Mouse (Mus musculus) frontal cortex, postnatal 10 days (tissue): ENCODE measurements around the gene Pip4k2b.
"Not testable (repeated sequence)": the region's sequence is repeated elsewhere in the genome, so short reads cannot be mapped to it uniquely, and the experiment has no call there.

ENCODE experiments used
- DNase-seq, 2 experiments: peaks; one replicate each; pipeline ENCODE4 v3.0.0; 2022; ENCODE audit warnings: low spot score in 2 of 2, mixed read lengths in 1 of 2

The Pip4k2b gene

DNA sequence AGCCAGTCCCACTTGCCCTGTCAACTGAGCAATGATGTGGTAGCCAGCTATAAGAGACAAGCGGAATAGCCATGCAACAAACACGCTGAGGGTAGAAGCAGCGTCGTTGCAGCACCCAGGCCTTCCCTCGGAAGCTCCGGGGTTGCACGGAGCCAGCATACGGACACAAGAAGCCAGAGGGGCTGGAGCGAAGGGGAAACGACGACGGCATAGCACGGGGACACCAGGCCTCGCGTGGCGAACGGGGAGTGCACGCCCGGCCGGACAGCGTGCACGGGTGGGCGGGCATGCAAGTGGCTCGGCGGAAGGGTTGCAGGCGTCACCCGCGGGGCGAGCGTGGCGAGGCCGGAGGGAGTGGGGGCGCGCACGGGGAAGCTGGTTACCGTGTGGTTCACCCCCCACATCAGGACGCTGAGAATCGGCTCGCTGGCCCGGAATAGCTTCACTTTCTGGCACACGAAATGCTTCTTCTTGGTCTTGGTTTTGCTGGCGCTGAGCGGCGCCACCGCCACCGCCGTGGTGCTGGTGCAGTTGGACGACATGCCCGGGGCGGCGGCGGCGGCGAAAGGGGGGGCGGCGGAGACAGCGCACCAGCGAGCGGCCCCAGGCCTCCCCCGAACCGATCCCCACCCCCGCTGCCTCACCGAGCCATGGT is at the start of gene Pip4k2b:
Gene Pip4k2b (minus strand): TSS at position 642 of the 655 bp plus-strand sequence.
- DNase-seq: peak in 1 of 2 experiments; percentile 53

DNA sequence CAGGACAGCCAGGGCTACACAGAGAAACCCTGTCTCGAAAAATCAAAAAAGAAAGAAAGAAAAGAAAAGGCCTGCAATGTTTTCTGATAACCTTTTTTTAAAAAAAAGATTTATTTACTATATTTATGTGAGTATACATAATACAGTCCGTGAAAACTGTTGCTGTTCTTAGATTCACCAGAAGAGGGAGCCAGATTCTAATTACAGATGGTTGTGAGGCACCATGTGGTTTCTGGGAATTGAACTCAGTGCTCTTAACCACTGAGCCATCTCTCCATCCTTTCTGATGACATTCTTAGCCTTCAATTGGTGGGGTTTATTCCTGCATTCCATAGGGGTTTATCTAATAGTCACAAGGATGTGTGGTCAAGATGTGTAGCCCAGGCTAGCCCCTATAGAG is 48.7 kb upstream of the Pip4k2b start:
- DNase-seq: no peak

DNA sequence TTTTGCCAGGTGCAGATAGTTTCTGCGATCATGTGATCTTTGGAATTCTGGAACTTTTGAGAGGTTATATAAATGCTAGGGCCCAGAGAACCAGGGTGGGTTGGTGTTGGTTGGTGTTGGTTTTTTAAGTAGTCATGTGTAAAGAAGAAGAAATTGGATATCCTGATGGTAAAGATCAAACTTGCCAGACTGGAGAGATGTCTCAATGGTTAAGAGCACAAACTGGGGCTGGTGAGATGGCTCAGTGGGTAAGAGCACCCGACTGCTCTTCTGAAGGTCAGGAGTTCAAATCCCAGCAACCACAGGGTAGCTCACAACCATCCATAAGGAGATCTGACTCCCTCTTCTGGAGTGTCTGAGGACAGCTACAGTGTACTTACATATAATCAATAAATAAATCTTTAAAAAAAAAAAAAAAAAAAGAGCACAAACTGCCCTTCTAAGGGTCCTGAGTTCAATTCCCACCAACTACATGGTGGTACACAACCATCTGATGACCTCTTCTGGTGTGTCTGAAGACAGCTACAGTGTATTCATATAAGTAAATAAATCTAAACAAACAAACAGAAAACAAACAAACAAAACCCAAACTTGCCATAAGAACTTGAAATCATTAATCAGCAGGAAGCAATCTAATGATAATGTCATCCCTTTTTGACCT is 46.4 kb upstream of the Pip4k2b start:
- DNase-seq: not testable (repeated sequence)

DNA sequence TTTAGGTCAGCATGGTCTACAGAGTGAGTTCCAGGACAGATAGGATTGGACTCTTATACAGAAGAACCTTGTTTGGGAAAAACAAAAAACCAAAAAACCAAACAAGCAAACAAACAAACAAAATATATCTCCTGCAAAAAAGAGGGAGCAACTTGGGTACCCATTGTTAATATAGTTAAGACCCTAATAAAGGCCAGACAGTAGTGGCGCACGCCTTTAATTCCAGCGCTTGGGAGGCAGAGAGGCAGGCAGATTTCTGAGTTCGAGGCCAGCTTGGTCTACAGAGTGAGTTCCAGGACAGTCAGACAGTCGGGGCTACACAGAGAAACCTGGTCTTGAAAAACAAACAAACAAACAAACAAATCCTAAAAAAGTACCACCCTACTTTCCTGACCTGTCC is 45.2 kb upstream of the Pip4k2b start:
- no peak for DNase-seq

DNA sequence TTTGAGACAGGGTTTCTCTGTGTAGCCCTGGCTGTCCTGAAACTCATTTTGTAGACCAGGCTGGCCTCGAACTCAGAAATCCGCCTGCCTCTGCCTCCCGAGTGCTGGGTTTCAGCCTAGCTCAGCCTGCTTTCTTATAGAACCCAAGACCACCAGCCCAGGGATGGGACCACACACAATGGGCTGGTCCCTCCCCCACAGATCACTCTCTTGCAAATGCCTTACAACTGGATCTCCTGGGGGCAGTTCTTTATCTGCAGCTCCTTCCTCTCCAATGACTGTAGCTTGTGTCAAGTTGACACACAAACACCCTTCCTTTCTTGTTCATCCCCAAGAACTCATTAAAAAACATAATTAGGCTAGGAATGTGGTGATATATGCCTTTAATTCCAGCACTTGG is 43.5 kb upstream of the Pip4k2b start:
- DNase-seq: no peak

DNA sequence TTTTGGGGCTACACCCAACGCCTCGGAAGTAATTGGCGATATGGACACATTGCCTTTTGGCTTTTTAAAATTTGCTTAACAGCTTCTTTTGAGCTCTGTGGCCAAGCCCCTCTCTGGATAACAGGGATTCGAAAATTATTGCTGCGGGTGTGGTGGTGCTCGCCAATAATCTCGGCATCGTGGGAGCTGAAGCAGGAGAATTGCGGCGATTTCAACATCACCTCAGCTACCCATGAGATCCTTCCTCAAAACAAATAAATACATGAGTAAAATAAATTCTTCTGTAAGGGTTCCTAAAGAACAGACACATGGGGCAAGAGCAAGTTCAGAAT is 38.0 kb upstream of the Pip4k2b start:
- DNase-seq: no peak

DNA sequence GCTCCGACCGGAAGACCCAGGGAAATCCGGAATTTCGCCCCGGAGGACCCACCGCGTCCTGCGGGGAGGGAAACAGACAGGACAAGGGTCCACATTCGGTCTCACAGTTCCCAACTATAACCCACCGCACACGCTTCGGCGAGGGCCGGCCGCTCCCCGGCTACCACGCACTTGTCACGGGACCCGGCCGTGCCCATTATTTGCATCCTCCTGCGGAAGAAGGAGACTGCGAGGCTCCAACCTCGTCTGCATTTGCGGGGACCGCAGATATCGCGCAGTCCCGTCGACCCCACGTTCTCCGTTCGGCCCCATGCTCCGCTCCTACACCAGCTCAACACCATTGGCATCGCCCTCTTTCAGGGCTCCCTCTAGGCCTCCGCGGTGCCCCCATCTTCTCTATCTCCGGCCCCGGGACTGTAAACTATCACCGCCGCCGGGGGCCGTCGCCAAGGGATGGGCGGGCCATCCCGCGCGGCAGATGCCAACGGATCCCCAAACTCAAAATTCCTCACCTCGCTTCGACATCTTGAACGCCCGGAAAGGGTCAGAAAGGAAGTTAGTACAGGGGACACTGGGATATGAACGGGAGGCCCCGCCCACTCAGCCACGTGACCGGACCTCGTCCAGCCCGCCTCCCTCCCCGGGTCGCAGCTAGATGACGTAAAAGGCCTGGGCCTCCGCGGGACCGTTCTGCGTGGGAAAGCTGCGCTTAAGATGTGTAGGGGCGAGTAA is 37.5 kb upstream of the Pip4k2b start, which contains the start of gene Rpl23:
Gene Rpl23 (minus strand): TSS at position 606 of the 732 bp plus-strand sequence.
- peak; percentile 99 to 100 for DNase-seq

DNA sequence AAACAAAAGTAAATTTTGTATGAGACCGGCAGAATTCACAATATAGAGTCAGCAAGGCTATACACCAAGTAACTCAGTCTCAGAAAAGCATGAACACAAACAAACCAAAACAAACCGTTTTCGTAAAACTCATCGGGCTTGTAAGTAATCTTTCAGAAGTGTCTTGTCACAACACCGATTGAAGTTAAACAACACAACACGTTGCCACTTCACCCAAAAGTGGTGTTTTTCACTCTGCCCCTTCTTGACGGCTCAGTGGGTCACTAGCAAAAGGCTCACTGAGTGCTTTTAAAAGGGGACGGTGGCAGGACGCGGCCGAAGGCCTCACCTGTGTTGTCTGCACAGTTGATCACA is 37.0 kb upstream of the Pip4k2b start:
- no peak for DNase-seq

DNA sequence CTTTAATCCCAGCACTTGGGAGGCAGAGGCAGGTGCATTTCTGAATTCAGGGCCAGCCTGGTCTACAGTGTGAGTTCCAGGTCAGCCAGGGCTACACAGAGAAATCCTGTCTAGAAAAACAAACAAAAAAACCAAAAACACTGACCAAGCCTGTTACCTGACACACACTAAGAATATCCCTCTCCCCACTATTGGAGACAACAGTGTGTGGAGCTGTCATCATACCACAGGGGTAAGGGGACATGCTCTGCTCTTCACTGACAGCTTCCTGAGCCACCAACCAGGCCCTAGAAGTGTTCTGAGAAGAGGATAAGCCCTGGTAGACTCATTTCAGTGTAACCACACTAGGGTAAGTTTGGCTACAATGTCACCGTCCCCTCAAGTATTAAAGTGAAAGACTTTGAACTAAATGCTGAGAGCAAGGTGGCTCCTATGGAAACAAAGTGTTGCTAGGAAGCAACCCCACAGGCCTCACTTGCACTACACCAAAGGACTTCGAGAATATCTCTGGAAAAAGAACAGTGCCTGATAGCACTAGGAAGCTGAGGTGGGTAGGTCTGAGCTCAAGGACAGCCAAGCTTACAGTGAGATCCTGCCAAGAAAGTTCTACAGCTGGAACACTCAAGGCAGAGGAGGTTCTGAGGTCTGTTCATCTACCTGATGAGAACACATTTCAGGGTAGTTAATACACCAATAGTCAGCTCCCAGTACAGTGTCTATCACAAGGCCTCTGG is 35.6 kb upstream of the Pip4k2b start:
- no peak for DNase-seq

DNA sequence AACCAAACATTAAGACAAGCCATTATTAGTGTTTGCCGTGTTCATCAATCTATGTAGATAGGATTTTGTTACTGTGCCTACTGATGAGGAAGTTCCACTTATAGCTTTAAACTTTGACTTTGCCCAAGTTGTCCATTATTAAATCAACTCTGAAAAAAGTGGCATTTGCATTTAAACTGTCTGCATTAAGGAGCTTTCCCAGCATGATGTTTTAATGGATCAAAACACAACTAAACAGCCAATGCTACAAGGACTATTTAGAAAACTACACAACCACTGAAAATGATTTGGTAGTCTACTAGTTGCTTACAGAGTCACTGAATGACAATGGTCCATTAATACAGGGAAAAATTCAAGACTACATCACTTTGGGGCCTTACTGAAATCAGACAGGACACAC is 34.4 kb upstream of the Pip4k2b start:
- DNase-seq: no peak

DNA sequence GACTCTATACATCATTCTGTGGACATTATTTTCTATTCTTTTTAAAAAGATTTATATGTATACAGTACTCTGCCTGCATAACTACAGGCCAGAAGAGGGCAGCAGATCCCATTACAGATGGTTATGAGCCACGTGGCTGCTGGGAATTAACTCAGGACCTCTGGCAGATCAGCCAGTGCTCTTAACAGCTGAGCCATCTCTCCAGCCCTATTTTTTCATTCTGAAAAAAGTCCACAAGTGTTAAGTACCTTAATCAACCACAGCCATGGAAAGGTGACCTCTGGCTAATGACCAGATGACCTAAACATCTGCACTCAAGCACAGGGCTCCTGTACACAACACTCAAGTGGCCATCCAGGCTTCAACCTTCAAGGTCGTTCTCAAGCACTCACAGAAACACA is 32.6 kb upstream of the Pip4k2b start:
- no peak for DNase-seq

DNA sequence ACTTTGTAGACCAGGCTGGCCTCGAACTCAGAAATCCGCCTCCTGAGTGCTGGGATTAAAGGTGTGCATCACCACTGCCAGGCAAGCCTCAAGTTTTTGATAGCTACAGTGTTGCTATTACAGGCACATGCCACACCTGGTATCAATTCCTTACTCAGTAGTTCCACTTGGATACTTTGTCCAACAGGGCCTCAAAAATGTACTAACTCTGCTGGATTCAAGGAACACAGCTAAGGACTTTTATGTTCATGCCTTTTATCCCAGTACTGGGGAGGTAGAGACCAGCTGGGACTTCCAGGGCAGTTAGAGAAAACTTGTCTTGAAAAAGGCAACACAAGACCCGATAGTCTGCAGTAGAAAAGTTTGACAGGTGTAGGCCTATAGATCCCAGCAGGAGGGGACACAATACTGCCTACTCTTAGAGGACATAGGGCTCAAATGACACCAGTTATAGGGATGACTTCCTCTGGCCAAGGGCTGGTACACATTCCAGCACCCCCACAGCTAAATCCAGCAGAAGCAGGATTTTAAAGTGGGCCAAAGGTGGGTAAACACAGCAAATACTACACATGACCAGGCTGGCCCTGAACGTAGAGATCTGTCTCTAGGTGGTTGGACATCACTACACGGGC is 32.1 kb upstream of the Pip4k2b start:
- DNase-seq: no peak

DNA sequence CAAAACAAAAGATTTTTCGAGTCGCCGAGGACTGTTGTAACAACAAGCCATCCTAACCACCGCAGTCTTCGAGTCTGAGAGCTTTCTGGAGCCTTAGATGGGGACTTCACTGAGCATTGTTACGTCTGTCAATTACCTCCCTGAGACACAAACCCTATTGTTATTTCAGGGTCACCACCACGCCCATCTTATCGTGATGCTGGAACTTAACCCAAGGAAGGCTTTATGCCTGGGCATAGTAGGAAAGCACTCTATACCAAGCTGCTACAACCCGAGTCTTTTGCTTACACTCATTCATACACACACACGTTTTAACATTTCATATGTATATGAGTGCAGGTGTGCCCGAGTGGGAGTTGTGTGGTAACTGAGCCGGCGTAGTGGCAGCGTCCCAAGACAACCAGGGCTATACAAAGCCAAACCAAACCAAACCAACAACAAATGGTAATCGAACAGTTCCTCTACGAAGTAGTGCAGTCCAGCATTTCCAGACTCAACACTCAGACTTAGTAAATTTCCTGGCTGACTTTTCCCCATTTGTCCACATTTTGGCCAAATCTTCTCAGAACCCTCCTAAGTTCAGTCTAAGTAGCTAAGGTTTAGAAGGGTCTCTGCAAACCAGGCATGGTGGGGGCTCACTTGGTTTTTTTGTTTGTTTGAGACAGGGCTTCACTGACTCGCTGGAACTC is 31.4 kb upstream of the Pip4k2b start, which contains the start of gene 1700001P01Rik:
Gene 1700001P01Rik (minus strand): TSS at position 111 of the 689 bp plus-strand sequence.
- no peak for DNase-seq

DNA sequence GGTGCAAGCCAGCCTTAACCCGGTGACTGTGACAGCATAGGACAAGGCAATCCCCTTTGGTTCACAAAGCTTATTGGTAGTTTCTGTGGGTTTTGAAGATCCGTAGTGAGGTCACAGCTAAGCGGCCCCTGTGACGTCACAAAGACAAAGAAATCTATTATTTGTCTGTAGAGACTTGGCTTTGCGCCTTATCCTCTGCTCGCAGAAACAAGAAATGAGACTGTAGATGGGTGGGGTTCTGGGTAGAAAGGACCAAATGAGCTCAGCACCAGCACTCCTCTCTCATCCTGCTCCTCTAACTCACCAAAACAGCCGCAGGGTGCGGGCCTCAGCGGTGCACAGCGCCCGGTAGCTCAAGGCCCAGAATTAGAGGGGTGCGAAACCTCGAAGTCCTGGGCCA is 30.7 kb upstream of the Pip4k2b start:
- no peak for DNase-seq

DNA sequence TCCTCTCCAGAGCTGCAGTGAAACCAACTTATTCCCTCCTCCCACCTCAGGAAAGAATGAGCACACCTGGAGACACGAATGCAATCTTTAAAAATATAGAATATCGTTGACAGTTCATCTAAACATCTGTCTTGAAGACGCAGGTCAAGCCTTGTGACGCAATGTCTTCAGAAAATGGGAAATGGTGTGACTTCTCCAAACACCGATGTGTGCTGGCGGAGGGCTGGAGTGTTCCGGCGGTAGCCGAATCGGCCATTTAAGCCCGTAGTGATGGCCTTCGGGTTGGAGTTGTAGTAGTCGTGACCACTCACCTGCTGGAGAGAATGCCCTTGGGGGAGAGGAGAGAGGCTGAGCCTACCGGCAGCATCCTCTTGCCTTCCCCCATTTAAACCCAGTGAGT is 26.9 kb upstream of the Pip4k2b start:
- no peak for DNase-seq

DNA sequence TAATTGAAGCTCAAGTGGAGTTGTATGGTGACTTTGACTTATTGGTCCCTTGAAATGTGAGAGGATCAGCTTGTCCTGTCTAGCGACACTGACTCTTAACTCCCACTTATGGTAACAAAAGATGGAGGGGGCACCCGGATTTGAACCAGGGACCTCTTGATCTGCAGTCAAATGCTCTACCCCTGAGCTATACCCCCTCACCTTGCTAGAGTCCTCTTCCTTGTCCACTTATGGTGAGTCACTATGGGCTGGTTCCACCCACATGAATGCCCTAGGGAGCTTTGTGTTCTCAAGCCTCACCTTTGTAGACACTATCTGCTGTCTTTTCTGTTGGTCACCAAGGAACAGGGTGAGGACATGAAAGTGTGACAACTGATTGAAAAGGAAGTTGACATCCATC is 25.2 kb upstream of the Pip4k2b start:
- DNase-seq: no peak

DNA sequence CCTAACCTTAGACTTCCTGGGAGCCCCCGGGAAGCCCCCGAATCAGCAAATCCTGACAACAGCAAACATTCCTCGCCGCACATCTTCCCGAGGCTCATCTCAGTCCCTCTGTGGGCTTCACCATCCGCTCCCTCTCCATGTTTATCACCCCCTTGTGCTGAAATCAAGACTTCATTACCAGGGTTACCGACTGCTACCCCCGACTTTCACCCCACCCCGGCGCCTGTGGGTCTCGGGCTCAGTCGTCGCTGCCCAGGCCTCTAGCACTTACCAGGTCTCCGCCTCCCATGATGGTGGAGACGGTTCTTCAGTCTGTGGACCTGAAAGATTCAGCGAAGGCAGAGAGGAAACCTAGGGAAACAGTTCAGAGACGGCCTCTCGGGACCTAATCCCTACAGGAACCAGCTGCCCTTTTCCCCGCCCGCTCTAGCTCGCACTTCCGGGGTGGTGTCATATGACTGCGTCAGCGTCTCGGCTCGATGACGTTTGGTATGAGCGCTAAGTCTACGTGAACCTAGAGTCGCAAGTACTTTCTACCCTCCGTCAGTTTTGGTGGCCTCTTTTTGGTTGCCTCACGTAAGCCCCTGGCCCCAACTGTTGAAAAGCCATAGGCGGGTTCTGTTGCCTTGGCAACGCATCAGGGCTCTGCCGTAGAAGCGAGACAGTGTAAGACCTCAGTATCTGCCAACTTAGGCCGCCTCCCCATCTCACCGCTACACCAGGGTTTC is 21.8 kb upstream of the Pip4k2b start, which contains the start of gene Cwc25:
Gene Cwc25 (minus strand): TSS at position 403 of the 728 bp plus-strand sequence.
- peak; percentile 94 to 96 for DNase-seq

DNA sequence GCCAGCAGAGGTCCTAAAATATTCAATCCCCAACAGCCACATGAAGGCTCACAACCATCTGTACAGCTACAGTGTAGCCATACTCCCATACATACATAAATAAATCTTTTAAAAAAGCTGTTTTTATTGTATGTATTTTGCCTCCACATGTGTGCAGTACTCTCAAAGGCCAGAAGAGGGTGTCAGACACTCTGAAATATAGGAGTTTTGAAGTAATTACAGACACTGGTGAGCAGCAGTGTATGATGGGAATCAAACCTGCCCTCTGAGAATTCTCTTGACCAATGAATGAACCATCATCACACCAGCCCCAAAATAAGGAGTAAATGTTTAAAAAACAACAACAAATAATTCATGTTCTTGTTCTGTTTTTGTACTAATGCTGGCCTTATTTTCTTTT is 17.1 kb upstream of the Pip4k2b start:
- no peak for DNase-seq

DNA sequence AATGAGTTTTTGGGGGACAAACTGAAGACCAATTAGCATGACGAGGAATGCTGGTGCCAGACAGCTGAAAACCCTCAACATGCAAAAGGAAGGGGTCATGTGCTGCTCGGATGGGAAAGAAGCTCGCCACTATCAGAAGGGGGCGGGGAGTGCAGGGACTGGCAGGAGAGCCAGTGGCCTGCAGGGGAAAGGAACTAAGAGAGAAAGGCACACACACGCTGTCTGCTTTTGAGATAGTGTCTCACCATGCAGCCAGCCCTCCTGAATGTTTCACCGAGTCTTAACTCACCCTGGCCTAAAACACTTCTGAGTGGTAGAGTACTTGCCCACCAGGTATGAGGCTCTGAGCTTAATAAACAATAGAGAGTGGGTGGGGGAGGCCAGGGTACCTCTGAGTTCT is 14.4 kb upstream of the Pip4k2b start:
- DNase-seq: no peak

DNA sequence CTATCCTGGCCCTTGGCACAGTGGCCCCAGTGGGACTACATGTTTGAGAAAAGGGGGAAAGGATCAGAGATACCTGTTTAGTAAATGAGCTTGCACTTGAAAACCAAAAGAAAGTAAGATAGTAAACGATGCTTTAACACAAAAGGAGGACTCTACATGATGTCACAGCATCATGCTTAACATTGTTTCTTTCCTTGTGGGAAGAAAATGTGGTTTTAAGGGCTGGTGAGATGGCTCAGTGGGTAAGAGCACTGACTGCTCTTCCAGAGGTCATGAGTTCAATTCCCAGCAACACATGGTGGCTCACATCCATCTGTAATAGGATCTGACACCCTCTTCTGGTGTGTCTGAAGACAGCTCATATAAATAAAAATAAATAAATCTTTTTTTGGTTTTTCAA is 13.6 kb upstream of the Pip4k2b start:
- DNase-seq: no peak
